Mouse (Mus musculus): ENCODE measurements at regions not wholly inside any gene's neighbourhood (a gene's known extent, or its start where the extent isn't known, plus 50 kb on each side); places are given as distances from the start of the nearest gene placed in this dataset.

- no peak for DNase-seq
These were observed 516.6 kb upstream of the Tnp1 start for GRCm38 (mm10) chr1:73532316-73532715.

- DNase-seq = no peak
These were observed 516.1 kb upstream of the Tnp1 start for GRCm38 (mm10) chr1:73531831-73532230.

GRCm38 (mm10) chr1:73530326-73530725, 514.6 kb upstream of the Tnp1 start:
- no peak for DNase-seq

GRCm38 (mm10) chr1:73528623-73529022, 512.9 kb upstream of the Tnp1 start:
- no peak for DNase-seq

GRCm38 (mm10) chr1:73516441-73516840, 500.7 kb upstream of the Tnp1 start:
- DNase-seq = no peak

GRCm38 (mm10) chr1:73515781-73516180, 500.1 kb upstream of the Tnp1 start:
- no peak for DNase-seq

- no peak for DNase-seq
These were observed 498.1 kb upstream of the Tnp1 start for GRCm38 (mm10) chr1:73513822-73514221.

GRCm38 (mm10) chr1:73512836-73513235, 497.1 kb upstream of the Tnp1 start:
- no peak for DNase-seq

GRCm38 (mm10) chr1:73507071-73507754, 491.5 kb upstream of the Tnp1 start:
- DNase-seq = no peak

GRCm38 (mm10) chr1:73503611-73504010, 487.9 kb upstream of the Tnp1 start:
- DNase-seq = no peak

GRCm38 (mm10) chr1:73500671-73501070, 485.0 kb upstream of the Tnp1 start:
- no peak for DNase-seq

GRCm38 (mm10) chr1:73495971-73496749, 480.5 kb upstream of the Tnp1 start:
- no peak for DNase-seq

- no peak for DNase-seq
These were observed 466.2 kb upstream of the Tnp1 start for GRCm38 (mm10) chr1:73481956-73482355.

- DNase-seq = no peak
These were observed 463.7 kb upstream of the Tnp1 start for GRCm38 (mm10) chr1:73479349-73479920.

- DNase-seq = no peak
These were observed 444.9 kb upstream of the Tnp1 start for GRCm38 (mm10) chr1:73460598-73460997.

GRCm38 (mm10) chr1:73459754-73460534, 444.2 kb upstream of the Tnp1 start:
- no peak for DNase-seq

- no peak for DNase-seq
These were observed 441.6 kb upstream of the Tnp1 start for GRCm38 (mm10) chr1:73457261-73457660.

- no peak for DNase-seq
These were observed 440.8 kb upstream of the Tnp1 start for GRCm38 (mm10) chr1:73456359-73457062.

GRCm38 (mm10) chr1:73444216-73444890, 428.6 kb upstream of the Tnp1 start:
- DNase-seq = no peak

- no peak for DNase-seq
These were observed 422.7 kb upstream of the Tnp1 start for GRCm38 (mm10) chr1:73438385-73438784.

GRCm38 (mm10) chr1:73428101-73428500, 412.4 kb upstream of the Tnp1 start:
- no peak for DNase-seq

GRCm38 (mm10) chr1:73425049-73425448, 409.3 kb upstream of the Tnp1 start:
- DNase-seq = no peak
